Mouse (Mus musculus): ENCODE measurements at regions not wholly inside any gene's neighbourhood (a gene's known extent, or its start where the extent isn't known, plus 50 kb on each side); places are given as distances from the start of the nearest gene placed in this dataset.

DNA sequence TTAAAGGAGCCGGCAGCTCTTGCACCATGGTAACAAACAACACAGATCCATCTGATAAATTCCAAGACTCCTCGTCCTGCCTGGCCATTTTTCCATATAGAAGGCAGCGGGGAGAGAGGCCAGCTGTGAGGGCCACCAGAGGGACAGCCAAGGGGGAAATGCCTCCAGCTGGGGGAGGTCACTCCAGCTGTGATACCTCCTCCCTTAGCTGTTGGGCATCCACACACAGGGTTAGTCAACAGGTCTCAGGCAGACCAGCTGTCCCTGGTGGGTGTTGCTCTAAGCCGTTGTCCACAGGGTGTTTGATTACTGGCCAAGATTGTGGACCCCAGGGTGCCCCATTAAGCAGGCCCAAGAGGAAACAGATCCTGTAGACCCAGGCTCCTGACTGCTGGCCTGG is 89.7 kb downstream of the Gm26897 start:
- no peak overlapping the region for H3K4me2 ChIP-seq (ENCODE audit: low read depth, low read length)
- no peaks in the 10 kb centered on the region for H3K36me3 ChIP-seq (replicated peaks; ENCODE audit: insufficient read depth, low read length)
- no peaks in the 10 kb centered on the region for H3K4me1 ChIP-seq (ENCODE audit: insufficient read depth)
- no peak overlapping the region for H3K27ac ChIP-seq (ENCODE audit: low read depth)
- no peak for ATAC-seq
- no peak for DNase-seq
- no peak overlapping the region for H3K4me3 ChIP-seq (ENCODE audit: low read depth, low read length)
- no peaks in the 10 kb centered on the region for H3K27me3 ChIP-seq (ENCODE audit: insufficient read depth, low read length)
- 41% methylated on average over 4 of the region's 4 CpGs for WGBS (ENCODE audit: insufficient replicate concordance)
- H3K9me3 ChIP-seq (ENCODE audit: low read length), result no peaks in the 10 kb centered on the region
- H3K9ac ChIP-seq (replicated peaks), result no peak overlapping the region
- TF ChIP-seq CTCF (IDR thresholded peaks at IDR 0.05; ENCODE audit: low read depth) (no peak), EP300 (IDR thresholded peaks at IDR 0.05; ENCODE audit: low read depth) (no peak)

DNA sequence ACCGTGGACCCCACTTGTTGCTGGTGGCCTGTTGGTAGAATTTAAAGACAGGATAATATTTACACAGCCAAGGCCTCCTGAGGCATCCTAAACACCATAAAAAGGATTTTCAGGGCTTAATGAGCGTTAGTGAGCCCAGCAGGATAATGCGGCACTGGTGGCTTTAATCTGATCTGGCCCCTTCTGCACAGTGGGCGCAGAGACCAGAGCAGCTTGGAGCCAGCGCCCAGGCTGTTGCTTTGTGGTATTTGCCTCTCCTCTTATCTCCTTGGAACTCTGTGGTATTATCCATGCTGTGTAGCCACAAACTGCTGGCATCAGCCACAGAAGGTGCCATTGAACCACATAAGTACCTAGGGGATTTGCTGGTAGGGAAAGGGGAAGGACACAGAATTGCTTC is 90.1 kb downstream of the Gm26897 start:
- Histone ChIP-seq H3K9me3 (ENCODE audit: low read length) (no peaks in the 10 kb centered on the region), H3K4me1 (ENCODE audit: insufficient read depth) (no peaks in the 10 kb centered on the region), H3K4me3 (ENCODE audit: low read depth, low read length) (no peak overlapping the region), H3K36me3 (replicated peaks; ENCODE audit: insufficient read depth, low read length) (no peaks in the 10 kb centered on the region), H3K27ac (ENCODE audit: low read depth) (no peak overlapping the region), H3K9ac (replicated peaks) (no peak overlapping the region), H3K4me2 (ENCODE audit: low read depth, low read length) (no peak overlapping the region), H3K27me3 (ENCODE audit: insufficient read depth, low read length) (no peaks in the 10 kb centered on the region)
- TF ChIP-seq EP300 (IDR thresholded peaks at IDR 0.05; ENCODE audit: low read depth), result no peak
- no peak for TF ChIP-seq CTCF (IDR thresholded peaks at IDR 0.05; ENCODE audit: low read depth)
- DNase-seq (no peak), ATAC-seq (no peak)
- 43% methylated on average over 5 of the region's 5 CpGs for WGBS (ENCODE audit: insufficient replicate concordance)

DNA sequence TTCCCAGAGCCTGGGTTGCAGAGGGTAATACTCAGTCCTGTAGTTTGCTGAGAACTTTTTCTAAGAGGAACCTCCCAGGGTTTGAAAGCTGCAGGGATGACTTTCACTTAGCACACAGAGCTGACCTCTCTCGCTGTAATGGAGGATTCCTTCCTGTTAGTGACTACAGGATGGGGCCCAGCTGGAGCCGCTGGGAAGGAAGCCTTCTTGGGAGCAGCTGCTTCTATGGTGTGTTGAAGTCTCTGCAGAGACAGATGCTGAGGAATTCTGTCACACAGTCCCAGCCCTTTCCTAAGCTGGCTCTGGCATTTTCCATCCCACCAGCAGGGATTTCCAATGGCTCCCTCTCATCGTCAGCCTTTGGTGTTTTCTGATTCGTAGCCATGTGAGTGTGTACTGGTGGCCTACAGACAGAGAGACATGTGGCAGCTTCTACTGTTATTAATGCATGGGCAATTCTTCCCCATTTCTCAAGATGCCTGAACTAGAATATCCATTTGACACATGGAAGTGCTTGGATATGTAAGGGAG is 90.9 kb downstream of the Gm26897 start:
- no peaks in the 10 kb centered on the region for H3K27me3 ChIP-seq (ENCODE audit: insufficient read depth, low read length)
- no peak overlapping the region for H3K27ac ChIP-seq (ENCODE audit: low read depth)
- TF ChIP-seq EP300 (IDR thresholded peaks at IDR 0.05; ENCODE audit: low read depth) (no peak), CTCF (IDR thresholded peaks at IDR 0.05; ENCODE audit: low read depth) (no peak)

DNA sequence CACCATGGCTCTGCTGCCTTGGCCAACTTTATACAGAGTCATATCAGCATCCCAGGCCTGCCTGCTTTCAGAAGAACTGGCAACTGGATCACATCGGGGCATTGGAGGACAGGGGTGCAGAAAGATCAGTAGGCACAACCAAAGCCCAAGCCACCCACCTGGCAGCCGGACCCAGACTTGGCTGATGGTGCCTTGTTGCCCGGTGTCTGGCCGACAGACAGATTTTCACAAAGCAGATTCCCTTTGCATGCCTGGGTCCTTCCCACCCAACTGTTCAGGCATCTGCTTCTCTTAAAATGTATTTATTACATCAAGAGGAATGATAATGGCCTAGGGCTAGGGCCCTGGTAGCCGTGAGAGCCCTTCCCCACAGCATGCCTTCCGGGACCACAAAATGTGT is 96.2 kb downstream of the Gm26897 start:
- no peak overlapping the region for H3K4me3 ChIP-seq (ENCODE audit: low read depth, low read length)
- DNase-seq, result no peak
- H3K36me3 ChIP-seq (replicated peaks; ENCODE audit: insufficient read depth, low read length), result no peaks in the 10 kb centered on the region
- WGBS (ENCODE audit: insufficient replicate concordance), result 84% methylated on average over 6 of the region's 6 CpGs
- no peaks in the 10 kb centered on the region for H3K27me3 ChIP-seq (ENCODE audit: insufficient read depth, low read length)
- TF ChIP-seq EP300 (IDR thresholded peaks at IDR 0.05; ENCODE audit: low read depth) (no peak), CTCF (IDR thresholded peaks at IDR 0.05; ENCODE audit: low read depth) (no peak)
- no peak overlapping the region for H3K9ac ChIP-seq (replicated peaks)
- no peak for ATAC-seq
- H3K27ac ChIP-seq (ENCODE audit: low read depth), result no peak overlapping the region
- H3K4me2 ChIP-seq (ENCODE audit: low read depth, low read length), result no peak overlapping the region
- no peaks in the 10 kb centered on the region for H3K9me3 ChIP-seq (ENCODE audit: low read length)
- no peaks in the 10 kb centered on the region for H3K4me1 ChIP-seq (ENCODE audit: insufficient read depth)

More for the DNA sequence above, 90.9 kb downstream of the Gm26897 start:
- Histone ChIP-seq H3K9ac (replicated peaks) (no peak overlapping the region), H3K4me1 (ENCODE audit: insufficient read depth) (no peaks in the 10 kb centered on the region), H3K9me3 (ENCODE audit: low read length) (no peaks in the 10 kb centered on the region), H3K4me2 (ENCODE audit: low read depth, low read length) (no peak overlapping the region), H3K4me3 (ENCODE audit: low read depth, low read length) (no peak overlapping the region), H3K36me3 (replicated peaks; ENCODE audit: insufficient read depth, low read length) (no peaks in the 10 kb centered on the region)
- ATAC-seq (no peak), DNase-seq (no peak)
- WGBS (ENCODE audit: insufficient replicate concordance), result 47% methylated on average over 4 of the region's 4 CpGs

DNA sequence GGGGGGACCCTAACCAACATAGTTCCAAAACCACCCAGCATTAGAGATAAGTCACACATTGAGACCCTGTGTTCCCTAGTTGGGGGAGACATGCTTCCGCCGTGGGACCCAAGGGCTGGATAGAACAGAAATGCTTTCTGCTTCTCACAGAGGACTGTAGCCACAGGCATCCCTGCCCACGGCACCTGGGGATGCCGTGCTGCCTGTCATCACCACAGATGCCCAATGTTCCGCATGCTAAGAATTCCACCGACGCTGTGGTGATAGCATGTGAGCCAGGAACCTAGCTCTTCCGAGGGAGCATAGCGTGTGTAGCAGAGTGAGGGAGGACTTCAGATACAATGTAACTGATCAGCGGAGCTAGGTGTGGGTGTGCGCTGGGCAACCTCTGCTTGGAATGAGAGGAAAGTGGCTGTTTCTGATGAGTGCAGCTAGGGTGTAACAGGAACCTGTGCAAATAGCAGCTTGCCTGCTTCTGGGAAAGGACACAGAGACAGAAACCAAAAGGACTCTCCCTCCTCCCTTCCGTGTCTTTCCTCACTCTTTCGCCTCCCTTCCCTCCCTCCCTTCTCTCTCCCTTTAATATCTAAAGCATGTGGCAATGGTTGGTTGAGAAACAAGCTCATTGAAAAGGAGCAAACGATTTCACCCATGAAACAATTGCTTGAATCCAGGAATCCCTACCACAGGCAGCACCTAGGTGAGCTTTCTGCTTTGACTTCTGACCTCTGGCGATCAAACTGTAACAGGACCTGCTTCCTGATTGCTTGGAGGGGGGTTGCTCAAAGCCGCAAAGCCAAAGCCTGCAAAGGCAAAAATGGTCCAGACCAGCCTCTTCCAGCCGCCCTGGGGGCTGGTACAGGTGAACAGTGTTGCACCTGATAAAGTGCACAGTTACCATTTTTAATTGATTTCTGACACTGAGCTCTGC is 102.3 kb downstream of the Gm26897 start:
- H3K4me3 ChIP-seq (ENCODE audit: low read depth, low read length), result no peak overlapping the region
- no peaks in the 10 kb centered on the region for H3K9me3 ChIP-seq (ENCODE audit: low read length)
- no peaks in the 10 kb centered on the region for H3K4me1 ChIP-seq (ENCODE audit: insufficient read depth)
- no peak for ATAC-seq
- H3K27ac ChIP-seq (ENCODE audit: low read depth), result no peak overlapping the region
- H3K9ac ChIP-seq (replicated peaks), result no peak overlapping the region
- no peak for DNase-seq
- H3K36me3 ChIP-seq (replicated peaks; ENCODE audit: insufficient read depth, low read length), result no peaks in the 10 kb centered on the region
- H3K27me3 ChIP-seq (ENCODE audit: insufficient read depth, low read length), result no peaks in the 10 kb centered on the region
- 45% methylated on average over 17 of the region's 17 CpGs for WGBS (ENCODE audit: insufficient replicate concordance)
- no peak overlapping the region for H3K4me2 ChIP-seq (ENCODE audit: low read depth, low read length)
- no peak for TF ChIP-seq EP300 (IDR thresholded peaks at IDR 0.05; ENCODE audit: low read depth)
- TF ChIP-seq CTCF (IDR thresholded peaks at IDR 0.05; ENCODE audit: low read depth), result no peak

DNA sequence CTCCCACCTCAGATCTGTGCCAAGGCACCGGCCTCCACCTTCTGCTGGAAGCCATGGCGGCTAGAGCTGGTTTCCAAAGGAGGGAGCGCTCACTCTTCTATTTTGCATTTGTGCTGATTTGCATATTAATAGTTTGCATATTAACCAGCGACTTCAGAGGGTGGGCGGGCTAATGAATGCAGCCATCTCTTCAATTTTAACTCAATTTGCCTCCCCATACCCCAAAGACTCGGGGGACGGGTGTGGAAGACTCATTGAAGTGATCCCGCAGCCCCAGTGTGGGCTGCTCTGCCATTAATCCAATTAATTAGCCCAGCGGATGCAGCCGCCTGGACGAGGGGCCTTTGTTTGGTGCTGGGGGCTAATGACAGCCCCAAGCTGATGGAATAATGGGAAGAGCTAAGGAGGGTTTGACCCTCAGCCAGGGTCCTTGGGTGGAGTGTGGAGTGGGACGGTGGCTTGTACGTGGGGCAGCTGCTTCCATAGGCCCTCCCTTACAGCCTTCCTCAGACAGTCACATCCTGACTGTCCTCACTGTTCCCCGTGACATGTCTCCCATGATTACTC is 103.0 kb downstream of the Gm26897 start:
- Histone ChIP-seq H3K9ac (replicated peaks) (no peak overlapping the region), H3K9me3 (ENCODE audit: low read length) (no peaks in the 10 kb centered on the region), H3K27me3 (ENCODE audit: insufficient read depth, low read length) (no peaks in the 10 kb centered on the region), H3K27ac (ENCODE audit: low read depth) (no peak overlapping the region), H3K4me3 (ENCODE audit: low read depth, low read length) (no peak overlapping the region), H3K36me3 (replicated peaks; ENCODE audit: insufficient read depth, low read length) (no peaks in the 10 kb centered on the region), H3K4me2 (ENCODE audit: low read depth, low read length) (no peak overlapping the region), H3K4me1 (ENCODE audit: insufficient read depth) (no peaks in the 10 kb centered on the region)
- WGBS (ENCODE audit: insufficient replicate concordance), result 45% methylated on average over 14 of the region's 14 CpGs
- no peak for ATAC-seq
- TF ChIP-seq CTCF (IDR thresholded peaks at IDR 0.05; ENCODE audit: low read depth) (no peak), EP300 (IDR thresholded peaks at IDR 0.05; ENCODE audit: low read depth) (no peak)
- no peak for DNase-seq

Data from liver, postnatal 0 days (tissue).